Mouse (Mus musculus) kidney, postnatal 4 days (tissue): Measurements from ENCODE around the gene Sapcd1.
A peak's percentile ranks its signal among the peaks of the same experiment; 100 is the strongest.

Source experiments
- DNase-seq, 2 experiments: peaks; one replicate each; pipeline ENCODE4 v3.0.0; 2021; ENCODE audit warnings: mixed read lengths in 2 of 2

Gene Sapcd1

GRCm38 (mm10) chr17:35027277-35028068 lies at the start of gene Sapcd1:
Sapcd1 (minus strand) TSS chr17:35028016.
- peak; percentile 42 to 43 for DNase-seq

GRCm38 (mm10) chr17:35077285-35077684 lies 49.5 kb upstream of the Sapcd1 start:
- peak in 1 of 2 experiments; percentile 39 for DNase-seq

GRCm38 (mm10) chr17:35076507-35077176 lies 48.8 kb upstream of the Sapcd1 start, which contains the start of gene Ly6g6e:
Ly6g6e (plus strand) TSS chr17:35076902.
- no peak for DNase-seq

GRCm38 (mm10) chr17:35074097-35074496 lies 46.3 kb upstream of the Sapcd1 start:
- DNase-seq: no peak

- no peak for DNase-seq
Observed at GRCm38 (mm10) chr17:35071454-35071853, 43.6 kb upstream of the Sapcd1 start.

- no peak for DNase-seq
Observed at GRCm38 (mm10) chr17:35070556-35071229, 42.9 kb upstream of the Sapcd1 start.

- DNase-seq: no peak
Observed at GRCm38 (mm10) chr17:35068213-35068914, 40.5 kb upstream of the Sapcd1 start.

- no peak for DNase-seq
Observed at GRCm38 (mm10) chr17:35066084-35066483, 38.3 kb upstream of the Sapcd1 start, which contains the start of gene Mpig6b. Mpig6b (minus strand) TSS chr17:35066184.

GRCm38 (mm10) chr17:35064951-35065947 lies 37.4 kb upstream of the Sapcd1 start, which contains the start of gene Ly6g6c:
Ly6g6c (plus strand) TSS chr17:35065388.
- DNase-seq: peak; percentile 77 to 87

GRCm38 (mm10) chr17:35064378-35064877 lies 36.6 kb upstream of the Sapcd1 start:
- peak in 1 of 2 experiments; percentile 38 for DNase-seq

GRCm38 (mm10) chr17:35063466-35063865 lies 35.6 kb upstream of the Sapcd1 start:
- no peak for DNase-seq

GRCm38 (mm10) chr17:35061299-35061698 lies 33.5 kb upstream of the Sapcd1 start:
- DNase-seq: no peak

- DNase-seq: peak; percentile 64 to 74
Observed at GRCm38 (mm10) chr17:35060737-35061297, 33.0 kb upstream of the Sapcd1 start.

GRCm38 (mm10) chr17:35060071-35060470 lies 32.3 kb upstream of the Sapcd1 start:
- DNase-seq: peak in 1 of 2 experiments; percentile 17

GRCm38 (mm10) chr17:35058911-35059892 lies 31.4 kb upstream of the Sapcd1 start, which contains the start of gene Ddah2:
Ddah2 (plus strand) TSS chr17:35059035.
- peak; percentile 97 to 98 for DNase-seq

GRCm38 (mm10) chr17:35058316-35058715 lies 30.5 kb upstream of the Sapcd1 start:
- DNase-seq: no peak

GRCm38 (mm10) chr17:35057090-35057489 lies 29.3 kb upstream of the Sapcd1 start:
- DNase-seq: no peak

- no peak for DNase-seq
Observed at GRCm38 (mm10) chr17:35055691-35056495, 28.1 kb upstream of the Sapcd1 start.
